Mouse (Mus musculus): ENCODE results near the gene Vstm2b. TPM values are rescaled to one million over a fixed set of nuclear protein-coding genes. Genes with fewer than 3 reads are reported as not detected.

Gene Vstm2b
- not detected for polyA plus RNA-seq (2017; shearing (Covaris generic))

DNA sequence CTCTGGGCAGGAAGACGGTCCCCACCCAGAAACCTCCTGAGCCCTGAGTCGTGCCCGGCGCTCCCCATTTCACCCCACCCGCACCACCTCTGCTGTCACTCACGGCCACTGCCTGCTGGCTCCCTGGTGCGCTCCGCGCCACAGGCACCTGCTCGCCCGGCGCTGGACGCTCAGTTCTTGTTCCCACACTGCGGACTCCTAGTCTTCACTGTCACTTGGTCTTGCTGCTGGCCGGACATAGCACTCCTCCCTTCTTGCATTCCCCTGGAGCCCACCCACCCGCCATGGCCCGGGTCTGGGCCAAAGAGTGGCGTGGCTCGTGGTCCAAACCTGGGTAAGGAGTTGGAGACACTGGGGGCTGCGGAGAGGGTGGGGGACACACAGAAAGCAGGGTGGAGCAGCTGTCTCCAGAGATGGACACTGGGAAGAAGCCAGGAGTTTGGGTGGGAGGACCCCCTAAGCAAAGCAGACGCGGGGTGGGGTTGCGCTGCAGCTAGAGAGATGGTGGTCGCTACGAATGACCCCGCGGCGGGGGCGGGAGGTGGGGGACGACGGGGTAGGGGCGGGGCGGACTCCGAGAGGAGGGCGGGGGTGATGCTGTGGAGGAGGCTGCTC is at the start of gene Vstm2b:
TSS of gene Vstm2b (plus strand) at position 233 of the 615 bp plus-strand sequence.
- ATAC-seq = no peak

DNA sequence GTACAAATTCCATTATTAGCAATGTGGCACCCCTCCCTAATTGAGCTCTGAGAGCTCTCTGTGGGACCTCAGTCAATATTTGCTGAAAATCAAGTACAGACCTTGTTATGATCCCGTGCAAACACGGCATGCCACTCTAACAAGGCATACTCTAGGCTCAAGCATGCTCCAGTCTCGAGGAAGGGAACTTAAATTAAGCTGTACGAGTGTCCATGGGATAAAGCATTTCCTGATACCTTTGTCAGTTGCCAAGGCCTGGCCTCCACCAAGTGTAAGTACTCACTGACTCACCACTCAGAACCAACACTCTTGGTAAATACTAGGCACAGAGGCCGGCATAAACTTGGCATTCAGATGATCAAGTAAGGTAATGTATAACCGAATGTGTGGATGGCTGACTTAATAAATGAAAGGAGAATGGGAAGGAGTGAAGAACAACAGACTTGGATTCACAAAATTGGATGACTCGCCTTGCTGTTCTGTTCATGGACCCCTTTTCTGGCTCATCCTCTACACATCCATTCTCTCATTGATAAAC is 42.0 kb upstream of the Vstm2b start:
- no peak for ATAC-seq

DNA sequence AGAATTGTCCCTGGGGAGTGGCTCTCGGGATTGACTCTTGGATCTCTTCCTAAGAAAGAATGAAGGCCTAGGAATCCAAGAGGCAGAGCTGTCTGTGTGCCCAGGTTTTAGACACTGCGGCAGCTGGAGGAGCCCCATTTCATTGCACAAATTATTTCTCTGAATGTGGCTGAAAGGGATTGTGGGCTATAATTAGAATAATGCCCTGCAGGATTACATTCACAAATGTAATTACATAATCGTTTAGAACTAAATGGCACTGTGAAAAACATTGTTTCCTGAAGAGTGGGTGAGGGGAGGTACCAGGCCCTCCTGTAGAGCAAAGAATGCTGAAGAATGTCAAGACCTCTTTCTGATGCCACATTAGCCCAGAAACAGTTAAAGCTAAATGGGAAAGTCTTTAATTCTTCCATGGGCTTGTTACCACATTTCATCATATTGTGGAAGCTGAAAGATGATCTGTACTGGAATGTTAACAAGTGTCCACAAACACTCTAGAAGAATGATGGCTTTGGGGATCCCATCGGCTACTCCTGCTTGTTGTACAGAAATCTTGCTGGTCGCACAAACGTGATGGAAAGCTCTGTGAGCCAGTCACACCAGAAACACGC is 24.6 kb upstream of the Vstm2b start:
- ATAC-seq = no peak

DNA sequence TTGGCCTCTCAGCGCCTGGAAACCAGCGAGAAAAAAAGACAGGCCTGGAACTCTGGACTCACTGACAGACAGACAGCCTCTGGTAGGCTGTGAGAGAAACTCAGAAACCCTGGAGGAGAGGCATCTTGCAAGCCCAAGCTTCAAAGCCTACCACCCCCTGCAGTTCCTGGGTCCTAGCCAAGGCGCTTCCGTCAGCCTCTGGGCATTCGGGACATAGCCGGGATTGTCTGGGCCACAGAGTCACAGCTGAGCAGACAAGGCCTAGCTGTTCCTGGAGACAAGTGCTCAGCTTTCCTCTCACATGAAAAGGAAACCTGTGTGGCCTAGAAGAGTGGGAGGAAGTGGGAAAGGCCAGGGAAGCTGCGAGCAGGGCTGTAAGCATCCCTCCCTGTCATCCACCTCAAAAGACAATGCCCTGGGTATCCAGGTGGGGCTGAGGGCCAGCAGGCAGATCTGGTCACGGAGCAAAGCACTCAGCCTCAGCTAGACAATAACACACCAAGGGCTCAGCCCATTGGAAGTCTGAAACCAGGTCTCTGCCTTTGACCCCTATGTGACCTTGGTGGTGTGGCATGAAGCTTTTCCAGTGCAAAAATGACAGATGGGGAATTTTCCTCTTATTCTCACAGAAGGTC is 13.2 kb upstream of the Vstm2b start:
- no peak for ATAC-seq

DNA sequence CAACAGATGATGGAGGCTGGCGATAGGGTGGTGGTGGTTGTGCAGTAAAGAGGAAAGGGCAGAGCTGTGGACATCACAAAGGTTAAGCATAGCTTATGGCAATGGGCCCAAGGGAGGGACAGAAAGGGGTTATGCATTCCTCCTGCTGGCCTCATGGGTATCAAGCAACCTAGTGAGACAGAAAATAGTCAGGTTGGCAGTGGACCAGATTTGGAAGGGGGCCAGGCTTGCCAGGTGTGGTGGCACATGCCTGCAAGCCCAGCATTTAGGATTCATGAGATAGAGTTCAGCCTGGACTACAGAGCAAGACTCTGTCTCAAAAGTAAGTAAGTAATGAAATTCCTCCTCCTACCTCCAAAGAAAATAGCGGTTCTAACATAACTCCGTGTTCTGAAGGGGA is 9.8 kb upstream of the Vstm2b start:
- no peak for ATAC-seq

DNA sequence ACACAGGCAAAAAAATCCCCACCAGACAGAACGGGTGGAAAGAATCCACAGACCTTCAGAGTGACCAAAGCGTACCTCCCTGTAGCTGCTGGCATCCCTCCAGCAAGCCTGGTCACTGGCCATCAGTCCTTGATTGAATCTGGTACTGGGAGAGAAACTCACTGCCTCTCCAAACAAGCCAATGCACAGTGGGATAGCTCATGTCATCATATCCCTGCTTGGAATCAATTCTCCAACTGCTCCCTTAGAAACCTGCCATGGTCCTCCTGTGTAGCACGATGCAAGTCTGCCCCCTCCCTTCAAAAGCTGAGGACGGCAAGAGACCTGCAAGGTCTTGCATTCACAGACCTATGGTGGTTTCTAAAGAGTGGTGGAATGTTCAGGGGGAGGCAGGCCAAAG is 1.2 kb upstream of the Vstm2b start:
- no peak for ATAC-seq

DNA sequence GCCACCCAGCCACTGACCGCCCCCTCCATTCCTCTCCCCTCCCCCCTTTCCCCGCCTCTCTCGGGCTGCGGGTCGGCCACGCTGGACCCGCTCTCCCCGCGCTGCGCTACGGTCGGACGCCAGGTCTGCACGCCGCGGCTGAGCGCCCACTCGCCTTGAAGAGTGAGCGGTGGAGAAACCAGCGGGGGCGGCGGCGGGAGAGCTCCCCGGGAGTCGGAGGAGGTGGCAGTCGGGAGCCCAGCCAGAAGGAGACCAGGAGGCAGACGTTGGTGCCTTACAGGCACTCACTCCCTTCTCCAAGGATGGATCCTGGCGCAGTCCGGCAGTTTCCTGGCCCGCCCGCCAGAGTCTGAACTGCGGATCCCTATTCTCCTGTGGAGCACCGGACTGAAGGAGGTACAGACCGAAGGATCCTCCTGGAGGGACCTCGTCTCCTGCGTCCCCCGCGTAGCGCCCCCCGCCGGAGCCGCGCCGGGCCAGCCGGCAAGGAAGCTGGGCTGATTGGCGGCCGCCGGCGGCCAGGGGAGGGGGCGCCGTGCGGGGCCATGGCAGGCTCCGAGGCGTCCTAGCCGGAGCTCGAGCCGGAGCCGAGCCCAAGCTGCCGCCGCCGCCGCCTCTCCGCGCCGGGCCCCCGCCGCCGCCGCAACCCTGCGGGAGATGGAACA is 715 bp downstream of the Vstm2b start:
- no peak for ATAC-seq

DNA sequence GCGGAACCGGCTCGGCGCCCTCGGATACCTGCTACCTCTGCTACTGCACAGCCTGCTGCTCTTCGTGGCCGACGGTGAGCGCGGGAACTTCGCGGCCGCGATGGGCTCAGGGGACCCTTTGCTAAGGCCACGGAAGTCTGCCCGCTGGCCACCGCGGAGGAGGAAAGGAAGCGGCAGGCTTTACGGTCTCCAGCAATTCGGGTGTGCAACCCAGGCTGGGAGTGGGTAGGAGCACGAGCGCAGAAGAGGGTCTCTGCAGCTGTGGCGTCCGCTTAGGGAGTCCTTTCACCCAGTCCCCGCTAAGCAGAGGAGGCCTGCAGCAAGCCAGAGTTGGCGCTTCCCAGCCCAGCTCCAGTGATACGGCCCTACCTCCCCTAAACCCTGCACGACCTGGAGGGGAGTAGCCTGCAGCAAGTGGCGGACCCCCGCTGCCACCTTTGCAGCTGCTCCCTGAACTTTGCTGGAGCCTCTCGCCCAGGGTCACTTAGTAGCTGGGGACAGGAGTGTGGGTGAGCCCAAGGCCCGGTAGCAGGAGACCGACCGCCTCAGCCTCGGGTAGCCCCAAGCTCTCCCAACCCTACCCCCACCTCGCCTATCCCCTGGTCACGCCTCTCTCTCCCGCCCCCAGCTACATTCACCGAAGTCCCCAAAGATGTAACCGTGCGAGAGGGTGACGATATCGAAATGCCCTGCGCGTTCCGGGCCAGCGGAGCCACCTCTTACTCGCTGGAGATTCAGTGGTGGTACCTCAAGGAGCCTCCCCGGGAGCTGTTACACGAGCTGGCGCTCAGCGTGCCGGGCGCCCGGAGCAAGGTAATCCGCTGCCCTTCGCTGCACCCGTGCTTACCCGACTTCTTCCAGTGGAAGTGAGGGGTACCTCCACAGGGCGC is 1.5 kb downstream of the Vstm2b start:
- no peak for ATAC-seq

DNA sequence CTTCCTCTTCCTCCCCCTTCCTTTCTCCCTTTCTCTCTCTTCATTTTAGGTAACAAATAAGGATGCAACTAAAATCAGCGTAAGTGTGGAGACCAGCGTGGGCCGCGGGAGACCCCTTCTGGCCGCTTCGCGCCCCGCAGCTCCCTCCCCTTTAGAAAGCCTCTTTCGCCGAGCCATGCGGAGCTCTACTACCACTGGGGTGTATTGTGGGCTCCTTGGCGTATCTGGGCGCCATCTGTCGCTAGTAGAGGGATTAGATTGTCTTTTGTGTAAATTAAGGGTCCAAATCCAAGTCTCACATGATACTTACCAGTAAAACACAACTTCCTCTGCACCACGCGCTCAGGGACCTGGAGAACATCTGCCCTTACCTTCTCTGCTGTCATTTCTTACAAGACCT is 3.1 kb downstream of the Vstm2b start:
- ATAC-seq = no peak

DNA sequence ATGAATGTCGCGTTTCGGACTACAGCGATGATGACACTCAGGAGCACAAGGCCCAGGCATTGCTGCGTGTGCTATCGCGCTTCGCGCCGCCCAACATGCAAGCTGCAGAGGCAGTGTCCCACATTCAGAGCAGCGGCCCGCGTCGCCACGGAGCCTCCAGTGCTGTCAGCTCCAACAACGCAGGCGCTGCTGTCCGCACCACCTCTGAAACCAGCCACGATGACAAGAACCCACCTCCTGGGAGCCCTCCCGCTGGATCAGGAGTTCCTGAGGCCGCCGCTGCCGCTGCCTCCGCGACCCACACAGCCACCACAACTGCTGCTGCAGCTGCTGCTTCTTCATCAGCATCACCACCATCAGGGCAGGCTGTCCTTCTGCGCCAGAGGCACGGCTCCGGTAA is 4.4 kb downstream of the Vstm2b start:
- ATAC-seq = no peak

DNA sequence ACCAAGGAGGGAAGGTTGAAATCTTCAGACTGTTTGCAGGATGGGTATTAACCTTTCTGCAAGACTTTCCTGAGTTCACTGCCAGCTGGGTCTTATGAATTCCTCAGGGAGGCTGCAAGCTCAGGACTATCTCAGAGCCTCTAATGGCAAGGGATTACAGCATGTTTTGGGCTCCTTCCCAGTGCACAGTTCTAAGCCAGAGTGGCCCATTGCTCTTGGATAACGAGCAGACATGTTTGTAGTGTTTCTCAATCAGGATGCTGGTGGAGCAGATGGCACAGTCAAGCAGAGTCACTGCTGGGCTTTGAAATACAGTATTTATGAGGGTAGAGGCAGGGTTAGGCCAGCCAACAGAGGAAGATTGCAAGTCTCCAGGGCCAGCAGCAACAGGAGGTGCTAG is 8.4 kb downstream of the Vstm2b start:
- no peak for ATAC-seq

DNA sequence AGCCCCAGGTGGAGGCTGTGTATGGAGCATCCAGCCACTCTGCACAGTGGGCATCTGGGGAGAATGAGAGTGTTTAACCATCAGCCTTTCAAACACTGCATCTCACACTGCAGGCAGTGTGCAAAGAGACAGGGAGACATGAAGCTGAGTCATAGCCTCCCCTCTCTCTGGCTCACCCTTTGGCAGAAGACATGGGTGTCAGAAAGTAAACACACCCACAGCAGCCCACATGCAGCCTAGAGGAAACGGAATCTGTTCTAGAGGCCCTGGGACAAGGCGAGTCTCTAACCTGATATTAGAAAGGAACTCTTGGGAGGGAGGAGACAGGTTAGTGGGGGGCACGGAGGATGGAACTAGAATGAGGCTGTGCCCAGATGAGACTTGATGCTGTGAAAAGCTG is 18.6 kb downstream of the Vstm2b start:
- ATAC-seq = no peak

DNA sequence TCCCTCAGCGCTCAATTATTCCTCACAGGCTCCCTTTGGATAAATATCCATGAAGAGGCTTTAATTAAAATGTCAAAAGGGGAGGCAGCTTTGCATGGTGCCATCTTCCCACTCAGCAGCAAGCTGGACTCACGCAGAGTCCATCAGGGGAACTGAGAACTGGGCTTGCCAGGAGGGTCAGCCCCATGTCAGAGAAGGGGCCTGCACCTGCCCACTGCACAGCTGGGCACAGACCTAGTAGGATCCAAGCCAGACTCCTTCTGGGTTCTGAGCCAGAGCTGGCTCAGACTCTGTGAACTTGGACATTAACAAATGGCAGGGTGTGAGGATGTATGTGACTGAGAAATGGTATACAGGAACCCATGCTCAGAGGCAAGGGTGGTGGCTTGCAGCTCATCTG is 22.0 kb downstream of the Vstm2b start:
- no peak for ATAC-seq

DNA sequence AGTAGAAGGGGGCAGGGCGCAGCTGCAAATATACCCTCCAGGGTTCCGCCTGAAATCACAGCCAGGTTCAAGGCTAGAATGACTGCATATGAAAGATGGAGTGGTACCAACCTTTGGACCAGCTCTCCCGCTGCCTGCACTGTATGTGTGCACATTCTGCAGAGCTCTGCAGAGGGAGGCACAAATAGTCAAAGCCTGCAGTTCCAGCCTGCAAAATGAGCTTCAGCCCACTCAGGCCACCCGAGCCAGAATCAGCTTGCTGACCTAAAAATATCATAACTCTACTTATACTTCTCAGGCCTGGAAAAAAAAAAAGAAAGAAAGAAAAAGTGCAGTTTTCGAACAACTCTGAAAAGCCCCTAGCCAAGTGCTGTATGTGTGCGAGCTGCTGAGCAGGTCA is 23.2 kb downstream of the Vstm2b start:
- no peak for ATAC-seq

DNA sequence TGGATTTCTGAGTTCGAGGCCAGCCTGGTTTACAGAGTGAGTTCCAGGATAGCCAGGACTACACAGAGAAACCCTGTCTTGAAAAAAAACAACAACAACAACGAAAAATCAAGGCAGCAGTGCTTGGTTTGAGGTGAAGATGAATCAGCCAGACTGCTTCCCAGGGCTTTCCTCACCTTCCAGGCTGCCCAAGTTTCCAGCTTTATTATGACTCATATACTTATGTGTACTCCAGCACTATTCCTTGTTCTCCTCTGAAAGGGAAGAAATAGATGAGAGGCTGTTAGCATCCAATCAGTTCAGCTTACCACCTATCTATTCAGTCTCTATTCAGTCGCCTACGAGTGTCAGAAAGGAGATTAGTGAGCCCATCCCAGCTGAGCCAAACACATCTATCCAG is 24.7 kb downstream of the Vstm2b start:
- ATAC-seq = no peak

DNA sequence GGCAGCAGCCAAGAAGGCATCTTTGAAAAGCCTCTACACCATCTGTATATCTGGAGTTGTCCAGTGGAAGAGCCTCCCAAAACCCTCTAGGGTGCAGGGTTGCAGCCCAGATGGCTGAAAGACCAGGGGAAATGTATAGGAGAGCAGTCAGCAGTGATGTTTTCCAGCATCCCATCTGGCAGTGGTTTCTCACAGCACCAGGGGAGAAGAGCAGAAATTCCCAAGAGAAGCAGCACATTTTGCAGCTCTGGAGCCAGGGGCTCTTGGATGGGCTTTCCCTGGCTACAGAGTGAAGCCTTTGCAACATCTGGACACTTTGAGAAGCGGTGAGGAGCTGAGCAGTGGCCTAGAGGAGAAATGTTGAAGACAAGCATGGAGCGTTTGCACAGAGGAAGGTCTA is 30.3 kb downstream of the Vstm2b start:
- ATAC-seq = no peak

DNA sequence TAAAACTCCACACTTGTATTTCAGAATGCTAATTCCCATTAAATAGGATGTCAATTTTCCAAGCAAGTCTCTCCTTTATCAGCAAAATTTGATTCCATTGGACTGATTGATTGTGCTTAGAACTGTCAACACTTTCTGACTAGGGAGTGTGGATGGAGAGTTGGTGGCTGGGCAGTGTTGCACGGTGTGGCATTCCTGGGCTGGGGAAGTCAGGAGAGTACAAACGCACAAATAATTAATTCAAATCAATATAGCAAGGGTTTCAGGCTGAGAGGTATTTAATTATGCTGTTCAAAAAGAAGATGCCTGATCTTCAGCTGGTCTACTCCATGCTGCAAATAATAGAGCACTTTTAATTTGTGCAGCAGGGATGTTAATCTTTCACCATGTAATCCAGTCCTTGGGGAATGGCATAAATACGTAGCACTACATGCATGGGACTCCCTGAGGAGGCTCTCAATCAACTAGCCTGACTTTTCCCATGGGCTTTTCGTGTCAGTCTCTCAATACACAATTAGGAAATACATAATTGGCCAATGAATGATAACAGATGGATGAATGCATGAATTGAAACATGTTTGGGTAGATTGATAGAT is 38.6 kb downstream of the Vstm2b start:
- no peak for ATAC-seq

DNA sequence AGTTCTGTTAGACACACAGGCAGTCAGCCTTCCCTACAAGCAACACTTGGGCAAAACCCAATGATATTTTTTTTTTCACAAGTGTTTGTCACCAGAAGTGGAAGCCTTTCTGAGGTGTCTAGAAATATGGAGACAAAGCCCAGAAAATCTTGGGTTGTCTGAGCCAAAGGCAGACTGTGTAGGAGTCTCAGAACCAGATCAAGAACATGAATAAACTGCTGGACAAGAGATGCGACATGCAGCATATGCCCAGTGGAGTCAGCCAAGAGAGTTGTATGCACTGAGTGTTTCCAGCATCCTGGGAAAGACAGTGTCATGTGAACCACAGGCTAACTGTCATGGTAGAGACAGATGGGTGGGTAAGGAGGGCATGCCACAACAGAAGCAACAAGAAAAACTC is 41.2 kb downstream of the Vstm2b start:
- ATAC-seq = no peak

DNA sequence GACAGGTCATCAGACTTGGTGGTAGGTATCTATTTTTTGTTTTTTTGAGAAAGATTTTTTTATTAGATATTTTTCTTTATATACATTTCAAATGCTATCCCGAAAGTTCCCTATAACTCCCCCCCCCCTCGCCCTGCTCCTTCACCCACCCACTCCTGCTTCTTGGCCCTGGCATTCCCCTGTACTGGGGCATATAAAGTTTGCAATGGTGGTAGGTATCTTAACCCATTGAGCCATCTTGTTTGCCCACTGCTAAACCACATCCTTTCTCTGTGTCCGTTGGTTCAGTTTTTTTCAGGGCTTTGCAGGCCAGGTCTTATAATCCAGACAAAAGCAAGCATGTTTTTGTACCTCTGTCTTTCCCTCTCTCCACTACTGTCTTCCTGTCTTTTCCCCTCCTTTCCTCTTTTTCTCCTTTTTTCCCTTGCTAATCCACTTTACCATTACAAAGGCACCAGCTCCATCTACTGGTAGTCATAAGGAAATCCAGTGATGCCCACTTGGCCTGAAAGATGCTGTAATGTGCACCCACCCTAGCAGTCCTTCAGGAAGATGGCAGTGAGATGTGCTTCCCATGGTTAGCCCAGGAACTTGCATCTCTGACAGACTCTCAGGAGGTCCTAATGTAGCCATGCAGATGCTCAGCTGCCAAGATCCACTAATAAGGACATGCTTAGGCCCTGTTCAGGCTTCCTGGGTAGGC is 44.3 kb downstream of the Vstm2b start:
- ATAC-seq = no peak
